Mouse (Mus musculus) adrenal gland, postnatal 14 days (tissue): Measurements from ENCODE around the gene C1qtnf1. TPM values are rescaled to one million over a fixed set of nuclear protein-coding genes. Genes with fewer than 3 reads are reported as not detected.

Source experiments
- DNase-seq: peaks from one replicate; pipeline ENCODE4 v3.0.0; 2021; ENCODE audit warnings: mixed read lengths
- total RNA-seq: library from RNA; stranded (reverse); gene quantifications from 2 replicates; pipeline ENCODE4 v1.2.3, GENCODE M21; 2021

C1qtnf1 gene
- total RNA-seq, 1 experiment from 2014 or later = 23.7 TPM

DNA sequence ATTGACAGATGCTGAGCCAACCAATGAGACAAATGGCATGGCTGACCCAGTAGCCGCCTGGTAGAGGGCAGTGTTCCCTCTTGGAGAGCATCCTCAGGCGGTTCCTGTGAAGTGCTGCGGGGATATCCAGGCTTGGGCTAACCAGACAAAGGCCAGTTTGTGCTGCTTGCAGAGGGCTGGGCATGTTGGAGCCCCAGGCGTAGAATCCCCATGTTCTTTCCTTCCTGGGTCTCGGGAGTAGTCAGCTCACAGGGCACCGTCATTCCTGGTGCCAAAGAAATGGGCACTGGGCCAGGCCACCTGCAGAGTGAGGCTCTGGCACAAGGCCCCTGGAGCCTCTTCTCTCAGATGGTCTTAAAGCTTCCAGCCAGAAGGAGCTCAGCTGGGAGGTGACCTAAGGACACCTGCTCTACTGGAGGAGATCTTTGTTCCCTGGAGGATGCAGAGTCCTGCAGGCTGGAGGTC, 8.5 kb downstream of the C1qtnf1 start:
- peak; percentile 46 for DNase-seq

DNA sequence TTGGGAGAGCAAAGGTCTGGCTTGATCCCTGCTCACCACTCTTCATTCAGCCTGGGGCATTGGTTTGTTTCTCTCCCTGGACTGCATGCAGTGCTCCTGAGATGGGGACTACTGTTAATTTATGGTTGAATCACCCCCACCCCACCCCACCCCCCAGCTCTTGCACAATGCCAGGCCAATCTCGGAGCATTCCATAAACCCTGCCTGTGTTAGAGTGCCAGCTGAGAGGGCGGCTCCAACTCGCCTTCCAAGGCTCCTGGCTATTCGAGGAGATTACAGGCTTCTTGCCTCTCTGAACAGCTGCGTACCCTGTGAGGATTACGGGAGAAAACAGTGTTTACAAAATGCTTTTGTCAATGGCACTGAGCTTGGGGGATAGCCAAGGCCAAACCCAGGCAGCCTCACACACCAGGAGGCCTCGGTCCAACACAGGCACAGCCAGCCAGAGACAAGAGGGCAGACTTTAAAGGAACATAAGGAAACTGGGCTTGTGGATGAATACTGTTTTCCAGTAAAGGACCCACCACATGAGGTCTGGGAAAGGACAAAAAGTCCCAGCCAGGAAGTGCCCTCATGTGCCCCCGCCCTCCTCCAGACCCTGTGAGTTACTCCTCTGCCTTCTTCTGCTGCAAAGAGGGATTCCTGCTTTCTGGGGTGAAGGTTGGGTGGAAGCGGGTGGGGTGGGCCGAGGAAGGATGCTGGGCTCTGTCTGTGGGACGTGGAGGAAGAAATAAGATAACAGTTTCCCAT, 10.8 kb downstream of the C1qtnf1 start:
- peak; percentile 67 for DNase-seq

DNA sequence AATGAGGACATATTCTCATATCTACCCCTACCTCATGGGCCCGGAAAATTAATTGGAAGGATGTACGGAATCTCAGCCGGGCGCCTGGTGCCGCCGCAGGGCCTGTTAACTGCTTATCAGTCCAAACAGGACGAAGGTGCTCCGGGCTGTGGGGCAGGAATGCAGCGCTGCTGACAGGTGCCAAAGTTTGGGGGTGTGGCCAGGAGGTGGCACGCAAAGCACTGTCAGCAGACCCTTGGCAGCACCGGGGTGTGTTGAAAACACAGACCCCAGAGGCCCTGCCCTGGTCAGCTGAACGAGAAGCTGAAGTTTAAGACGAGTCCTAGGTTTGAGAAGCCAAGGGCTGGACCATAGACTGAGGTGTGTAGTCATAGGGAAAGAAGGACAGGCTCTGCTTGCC, 14.7 kb downstream of the C1qtnf1 start:
- no peak for DNase-seq

DNA sequence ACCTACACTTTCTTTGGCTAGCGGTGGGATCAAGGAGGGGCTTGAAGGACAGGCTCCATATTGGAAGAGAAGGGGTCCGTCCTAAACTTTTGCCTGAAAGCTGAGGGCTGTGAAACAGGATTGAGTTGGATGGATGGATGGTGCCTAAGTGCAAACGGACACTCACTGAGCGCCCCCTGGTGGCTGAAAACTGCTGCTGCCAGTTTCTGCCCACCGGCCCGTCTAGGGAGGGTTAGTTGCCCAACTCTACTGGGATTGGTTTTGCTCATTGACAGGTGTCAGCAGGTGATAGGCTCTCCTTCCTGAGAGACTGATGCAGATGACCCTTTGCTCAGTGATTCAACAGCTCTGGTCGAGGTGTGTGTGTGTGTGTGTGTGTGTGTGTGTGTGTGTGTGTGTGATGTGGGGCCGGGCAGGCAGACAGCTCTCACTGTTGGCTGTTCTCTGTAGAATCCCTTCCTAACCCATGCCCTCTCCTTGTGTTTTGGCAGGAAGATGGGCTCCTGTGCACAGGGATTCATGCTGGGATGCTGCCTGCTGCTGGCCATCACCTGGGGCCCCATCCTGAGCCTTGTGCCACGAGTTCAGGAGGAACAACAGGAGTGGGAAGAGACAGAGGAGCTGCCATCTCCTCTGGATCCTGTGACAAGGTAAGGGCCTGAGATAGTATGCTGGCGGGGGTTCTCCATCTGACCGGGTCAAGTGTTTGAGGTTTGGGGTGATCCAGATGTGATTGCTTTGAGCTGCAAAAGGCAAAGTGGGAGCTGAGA, 15.4 kb downstream of the C1qtnf1 start:
- peak; percentile 92 for DNase-seq

DNA sequence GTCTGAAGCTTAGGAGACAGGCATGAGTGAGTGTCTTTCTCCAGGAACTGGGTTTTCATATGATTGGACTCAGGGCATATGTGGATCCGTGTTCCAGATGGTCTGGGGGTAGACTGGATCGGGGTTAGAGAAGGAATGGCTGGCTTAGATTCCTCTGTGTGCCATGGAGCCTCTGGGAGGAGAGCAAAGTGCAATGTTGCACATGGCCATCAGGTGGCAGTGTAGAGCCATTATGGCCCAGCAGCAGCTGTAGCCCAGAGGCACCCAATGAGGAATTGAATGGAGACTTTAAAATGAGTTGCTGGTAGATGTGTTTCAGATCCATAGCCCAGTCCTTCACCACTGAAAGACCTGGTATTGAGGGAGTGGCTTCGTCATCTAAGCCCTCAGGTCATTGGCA, 17.8 kb downstream of the C1qtnf1 start:
- peak; percentile 79 for DNase-seq

DNA sequence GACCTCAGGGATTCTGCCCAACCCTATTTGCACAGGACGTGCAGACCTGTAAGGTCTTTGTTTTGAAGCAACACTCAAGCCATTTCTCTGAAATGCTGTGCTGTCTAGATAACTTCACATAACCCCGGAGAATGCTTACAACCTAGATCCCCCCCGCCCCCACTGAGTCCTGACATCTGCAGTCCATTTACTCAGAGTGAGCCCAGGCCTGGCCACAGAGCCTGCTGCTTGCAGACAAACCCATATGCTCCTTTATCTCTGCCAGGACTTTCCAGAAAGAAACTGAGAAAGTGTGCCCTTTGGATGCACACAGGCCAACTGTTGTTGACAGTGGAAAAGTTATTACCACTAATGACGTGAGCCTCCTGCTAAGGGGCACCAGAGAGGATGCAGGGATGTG, 19.3 kb downstream of the C1qtnf1 start:
- DNase-seq = no peak

DNA sequence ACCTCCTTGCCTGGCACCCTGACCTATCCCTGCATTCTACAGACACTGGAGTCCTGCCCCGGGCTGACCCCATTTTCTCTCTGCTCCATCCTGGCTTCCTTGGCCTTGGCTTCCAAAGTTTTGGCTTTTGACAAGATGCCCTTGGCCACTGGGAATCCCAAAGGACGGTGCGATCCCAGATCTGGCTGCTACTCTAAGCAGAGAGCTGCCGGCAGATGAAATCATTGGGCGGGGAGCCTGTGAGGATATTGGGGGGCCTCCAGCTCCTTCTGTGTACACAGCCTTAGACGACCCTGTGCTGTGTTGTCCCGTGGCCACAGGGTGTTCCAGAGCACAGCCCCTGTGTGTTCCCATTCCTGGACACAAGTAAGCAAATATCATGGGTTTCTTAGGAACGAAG, 20.4 kb downstream of the C1qtnf1 start:
- peak; percentile 27 for DNase-seq

DNA sequence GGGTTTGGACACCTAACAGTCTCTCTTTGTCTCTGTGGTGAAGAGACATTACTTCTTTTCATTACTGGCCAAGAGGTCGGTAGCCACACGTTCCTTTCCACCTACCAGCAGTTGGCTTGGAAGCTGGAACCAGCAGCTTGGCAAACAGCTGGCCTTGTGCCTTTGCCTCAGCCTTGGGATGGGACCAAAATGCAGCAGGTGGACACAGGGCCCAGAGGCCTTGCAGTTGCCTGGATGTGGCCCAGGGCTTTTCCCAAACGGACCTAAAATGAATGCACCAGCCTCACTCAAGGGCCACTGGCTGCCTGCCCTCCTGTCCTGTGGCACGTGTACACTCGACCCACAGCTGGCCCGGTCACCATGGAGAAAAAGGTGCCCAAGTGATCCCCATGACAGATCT, 23.2 kb downstream of the C1qtnf1 start:
- peak; percentile 75 for DNase-seq

DNA sequence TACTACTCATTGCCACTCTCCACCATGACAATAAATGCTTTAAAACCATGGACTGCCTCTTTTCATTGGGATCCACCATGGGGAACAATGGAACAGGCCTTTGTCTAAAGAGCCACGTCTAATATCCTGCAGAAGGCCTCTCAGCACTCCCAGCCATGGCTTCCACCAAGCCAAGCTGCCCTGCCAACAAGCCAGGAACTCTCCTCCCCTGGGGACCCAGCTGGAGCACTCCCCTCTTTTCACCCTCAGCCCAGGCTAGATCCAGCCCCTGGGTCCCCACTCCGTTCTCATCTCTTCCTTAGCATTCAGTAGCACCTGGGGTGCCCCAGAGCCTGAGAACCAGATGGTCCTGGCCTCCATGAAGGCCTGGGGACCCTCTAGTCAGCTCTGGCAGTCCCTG, 25.0 kb downstream of the C1qtnf1 start:
- peak; percentile 59 for DNase-seq

DNA sequence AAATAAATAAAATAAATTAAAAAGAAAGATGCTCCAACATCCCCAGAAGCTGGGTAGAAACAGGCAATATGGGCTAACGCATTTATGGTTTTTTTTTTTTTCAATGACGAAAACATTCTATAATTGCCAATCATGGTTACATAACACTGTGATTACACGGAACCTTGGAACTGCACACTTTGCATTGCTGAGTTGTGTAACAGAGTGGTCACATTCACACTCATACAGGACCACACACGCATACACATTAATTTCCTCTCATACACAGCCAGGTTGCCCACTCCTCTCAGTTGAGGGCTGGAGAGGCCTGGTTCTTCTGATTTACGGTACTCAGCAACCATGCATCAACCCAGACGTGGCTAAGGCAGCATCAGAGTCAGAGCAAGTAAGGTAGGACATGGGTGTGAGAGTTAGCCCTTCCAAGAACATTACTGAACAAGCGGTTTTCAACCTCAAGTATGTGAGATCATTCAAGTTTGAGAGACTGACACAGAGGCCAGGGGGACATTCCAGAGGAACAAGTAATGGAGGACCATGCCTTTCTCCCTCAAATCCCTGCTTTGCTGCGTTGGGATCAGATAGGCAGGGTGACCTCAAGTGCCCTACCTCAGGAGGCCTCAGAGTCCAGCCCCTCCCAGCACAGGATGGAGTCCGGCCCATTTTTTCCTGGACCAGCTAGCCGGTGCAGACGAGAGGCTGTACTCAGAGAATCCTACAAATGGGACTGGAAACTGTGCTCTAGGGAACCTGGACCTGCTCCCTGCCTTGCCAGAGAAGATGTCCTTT, 26.1 kb downstream of the C1qtnf1 start:
- no peak for DNase-seq

DNA sequence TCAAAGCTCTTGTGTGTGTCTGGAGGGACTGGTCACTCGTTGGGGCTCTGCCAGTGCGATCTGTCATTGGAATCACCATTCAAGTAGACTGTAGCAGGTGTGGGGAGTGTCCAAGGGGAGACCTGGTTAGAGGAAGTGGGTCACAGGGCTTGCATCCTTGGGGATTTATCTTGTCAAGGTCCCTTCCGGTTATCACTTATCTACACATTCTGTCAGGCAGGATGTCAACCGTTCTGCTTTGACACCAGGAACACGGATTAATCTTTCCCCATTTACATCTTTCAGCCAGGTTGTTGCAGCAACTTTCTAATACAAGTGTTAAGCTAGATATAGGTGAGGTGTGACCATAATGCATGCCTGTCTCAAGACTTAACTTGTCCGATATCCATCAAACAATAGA, 27.8 kb downstream of the C1qtnf1 start:
- no peak for DNase-seq

DNA sequence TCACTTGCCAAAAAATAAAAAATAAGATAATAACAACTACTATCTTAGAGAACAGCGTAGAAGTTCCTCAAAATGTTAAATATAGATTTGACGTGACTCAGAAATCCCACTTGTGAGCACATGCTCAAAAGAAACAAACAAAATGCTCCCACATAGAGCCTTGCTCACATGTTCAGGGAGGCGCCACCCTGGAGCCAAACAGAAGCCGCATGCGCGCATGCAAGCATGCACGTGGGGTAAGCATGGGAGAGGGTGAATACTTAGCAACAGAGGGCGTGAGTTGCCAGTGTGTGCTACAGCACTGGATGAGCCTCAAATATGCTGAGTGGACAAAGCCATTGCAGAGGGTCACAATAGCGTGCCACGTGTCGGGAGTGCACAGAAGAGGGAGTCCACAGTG, 28.9 kb downstream of the C1qtnf1 start:
- no peak for DNase-seq

DNA sequence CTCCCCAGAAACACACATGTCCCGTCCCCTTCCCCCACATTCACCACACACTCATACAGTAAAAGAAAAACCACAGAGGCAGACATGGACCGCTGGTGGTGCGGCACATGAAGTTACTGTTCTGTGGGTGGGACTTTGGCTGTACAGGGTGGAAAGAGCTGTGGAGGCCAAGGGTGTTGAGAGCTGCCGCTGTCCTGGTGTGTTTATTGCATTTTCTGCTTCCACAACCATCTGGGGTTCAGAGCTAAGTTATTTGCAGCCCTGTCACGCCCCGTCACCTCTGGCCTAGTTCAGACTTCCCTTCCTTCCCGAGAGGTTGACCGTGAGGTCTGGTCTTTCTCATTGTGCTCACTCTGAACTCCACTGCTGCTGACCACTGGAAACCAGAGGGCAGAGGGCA, 31.0 kb downstream of the C1qtnf1 start:
- DNase-seq = peak; percentile 65

DNA sequence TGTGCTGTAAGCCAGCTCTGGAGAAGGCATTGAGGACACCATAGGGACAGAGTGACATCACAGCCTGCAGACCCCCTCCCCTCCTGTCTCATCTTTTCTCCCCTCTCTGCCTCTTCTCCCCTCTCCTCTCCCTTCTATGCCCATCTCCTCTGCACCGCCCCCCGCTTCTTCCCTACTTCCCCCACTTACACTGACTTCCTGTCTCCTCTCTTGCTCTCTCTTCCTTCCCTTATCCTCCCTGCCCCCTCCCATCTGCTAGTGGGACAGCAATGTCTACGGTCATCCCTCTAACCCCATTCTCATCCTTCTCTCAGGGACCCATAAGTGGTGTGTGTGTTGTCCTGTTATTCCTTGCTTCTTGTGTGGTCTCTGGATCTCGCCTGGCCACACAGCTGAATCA, 31.5 kb downstream of the C1qtnf1 start:
- no peak for DNase-seq

DNA sequence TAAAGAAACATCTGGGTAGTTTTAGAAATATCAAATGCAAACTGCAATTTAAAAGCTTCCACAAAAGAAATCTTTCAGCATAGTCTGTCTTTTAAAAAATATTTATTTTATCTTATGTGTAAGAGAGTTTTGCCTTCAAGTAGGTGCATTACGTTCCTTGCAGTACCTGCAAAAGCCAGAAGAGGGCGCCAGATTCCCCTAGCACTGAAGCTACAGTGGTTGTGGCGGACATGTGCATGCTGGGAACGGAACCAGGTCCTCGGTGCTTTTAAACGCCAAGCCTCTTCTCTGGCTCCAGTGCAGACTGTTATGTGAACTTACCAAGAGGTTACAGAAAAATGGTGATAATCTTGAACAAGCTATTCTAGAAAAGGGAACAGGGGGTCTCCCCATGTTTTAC, 32.3 kb downstream of the C1qtnf1 start:
- no peak for DNase-seq

DNA sequence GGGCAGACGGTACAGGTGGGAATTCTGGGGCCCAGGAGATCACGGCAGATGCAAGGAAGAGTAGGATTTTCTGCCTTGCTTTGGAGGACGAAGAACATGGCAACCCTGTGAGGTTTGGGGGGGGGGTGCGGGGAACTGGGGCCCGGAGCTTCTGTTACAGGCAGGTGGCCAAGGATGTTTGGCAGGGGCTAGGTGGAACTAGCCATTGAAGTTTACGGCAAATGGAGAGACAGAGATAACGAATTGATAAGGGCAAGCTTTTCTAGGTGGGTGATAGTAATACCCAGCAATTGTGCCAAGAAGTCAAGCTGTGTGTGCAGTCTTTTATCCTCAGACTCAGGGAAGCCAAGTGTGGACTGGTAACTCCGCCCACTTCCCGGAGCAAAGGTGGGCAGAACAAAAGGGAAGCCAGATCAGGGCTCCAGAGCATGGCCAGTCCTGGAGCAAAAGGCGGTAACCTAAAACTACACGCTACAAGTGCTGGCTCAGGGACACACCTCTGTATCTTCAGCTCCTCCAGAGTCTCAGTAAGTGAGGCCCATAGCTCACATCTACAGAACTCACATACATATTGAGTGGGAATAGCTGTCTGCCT, 39.5 kb downstream of the C1qtnf1 start:
- DNase-seq = no peak

DNA sequence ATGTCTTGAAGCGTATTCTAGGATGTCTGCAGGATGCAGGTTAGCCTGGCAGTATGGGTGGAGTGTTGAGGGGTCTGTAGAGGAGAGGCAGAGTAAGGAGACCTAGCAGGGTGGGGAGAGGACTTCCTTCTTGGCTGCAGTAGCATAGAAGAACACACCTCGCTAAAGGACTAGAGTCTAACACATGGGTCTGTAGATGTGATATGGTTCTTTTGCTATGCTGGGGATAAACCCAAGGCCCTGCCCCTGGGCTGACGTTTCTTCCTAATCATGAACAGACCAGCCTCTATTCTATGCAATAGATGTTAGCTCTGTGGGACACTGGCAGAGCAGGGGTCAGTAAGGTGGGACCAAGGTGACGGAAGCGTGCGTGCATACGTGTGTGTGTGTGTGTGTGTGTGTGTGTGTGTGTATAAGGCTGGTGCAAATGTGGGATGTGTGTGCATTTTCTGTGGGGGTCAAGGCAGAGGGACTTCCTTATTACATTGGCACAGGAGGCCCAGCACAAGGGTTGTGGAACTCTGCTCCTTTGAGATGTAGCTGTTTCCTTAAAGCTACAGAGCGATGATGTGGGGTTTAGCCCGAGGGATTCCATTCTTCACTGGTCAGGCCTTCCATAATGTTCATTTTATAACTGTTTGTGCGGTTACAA, 41.6 kb downstream of the C1qtnf1 start:
- DNase-seq = no peak

DNA sequence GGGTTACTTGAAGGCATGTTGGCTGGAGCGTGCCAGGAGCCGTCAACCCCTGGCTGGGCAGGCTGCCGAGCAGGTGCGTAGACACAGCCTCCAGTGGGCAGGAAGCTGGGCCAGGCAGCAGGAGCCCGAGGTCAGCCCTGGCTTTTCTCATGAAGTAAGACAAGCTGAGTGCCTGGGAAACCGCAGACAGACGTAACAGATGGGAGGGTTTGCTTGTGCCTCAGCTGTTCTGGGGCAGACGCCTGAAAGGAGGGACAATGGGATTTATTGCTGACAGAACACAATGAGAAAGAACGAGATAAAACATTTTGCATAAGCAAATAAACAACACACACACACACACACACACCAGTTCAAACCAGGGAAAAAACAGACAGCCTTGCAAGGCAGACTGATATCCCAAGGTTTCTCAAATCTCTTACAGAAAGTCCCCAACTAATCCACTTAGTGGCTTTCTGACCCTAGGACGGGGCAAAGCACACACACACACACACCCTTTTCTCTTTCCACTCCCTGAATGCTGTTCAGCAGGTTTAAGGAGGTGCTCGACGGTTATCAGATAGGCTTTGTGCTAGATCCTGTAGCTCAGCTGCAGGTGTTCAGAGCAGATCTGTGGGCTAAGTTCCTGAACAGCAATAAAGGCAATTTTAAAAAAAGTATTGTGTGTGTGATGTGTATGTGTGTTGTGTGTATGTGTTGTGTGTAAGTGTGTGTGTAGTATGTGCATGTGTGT, 42.4 kb downstream of the C1qtnf1 start:
- no peak for DNase-seq

DNA sequence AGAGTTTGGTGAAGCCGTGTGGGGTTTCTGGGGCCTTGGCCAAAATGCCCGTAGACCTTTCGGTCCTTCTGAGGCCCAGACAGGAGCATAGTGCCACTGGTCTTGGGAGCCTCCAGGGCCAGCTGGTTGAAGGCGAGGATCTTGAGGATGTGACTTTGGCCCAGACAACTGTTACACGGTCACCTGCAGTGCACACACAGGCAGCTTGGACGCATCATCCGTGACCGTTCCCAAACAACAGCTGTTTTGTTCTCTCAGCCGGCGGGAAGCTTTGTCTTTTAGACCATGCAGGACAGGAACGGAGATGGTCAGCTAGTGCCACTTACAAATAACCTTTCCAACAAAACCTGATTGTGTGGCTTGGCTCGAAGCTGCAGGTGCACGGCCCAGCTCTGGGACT, 43.7 kb downstream of the C1qtnf1 start:
- no peak for DNase-seq

DNA sequence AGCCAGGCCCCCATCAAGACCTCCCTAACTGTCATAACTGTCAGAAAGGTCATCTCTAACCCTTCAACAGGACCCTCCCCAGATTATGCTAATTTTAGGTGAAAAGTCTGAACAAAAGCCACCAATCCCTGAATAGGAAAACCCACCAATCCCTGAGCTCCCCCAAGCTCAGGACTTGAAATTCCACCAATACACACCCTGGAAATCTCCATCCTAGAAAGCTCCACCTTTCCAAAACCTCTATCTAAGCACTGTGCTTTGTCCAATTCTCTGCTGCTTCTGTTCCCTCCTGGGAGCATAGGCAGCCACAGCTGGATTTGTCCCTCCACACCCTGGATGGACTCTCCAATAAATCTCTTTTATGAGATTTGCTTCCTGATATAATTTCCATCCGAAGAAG, 45.2 kb downstream of the C1qtnf1 start:
- DNase-seq = no peak

DNA sequence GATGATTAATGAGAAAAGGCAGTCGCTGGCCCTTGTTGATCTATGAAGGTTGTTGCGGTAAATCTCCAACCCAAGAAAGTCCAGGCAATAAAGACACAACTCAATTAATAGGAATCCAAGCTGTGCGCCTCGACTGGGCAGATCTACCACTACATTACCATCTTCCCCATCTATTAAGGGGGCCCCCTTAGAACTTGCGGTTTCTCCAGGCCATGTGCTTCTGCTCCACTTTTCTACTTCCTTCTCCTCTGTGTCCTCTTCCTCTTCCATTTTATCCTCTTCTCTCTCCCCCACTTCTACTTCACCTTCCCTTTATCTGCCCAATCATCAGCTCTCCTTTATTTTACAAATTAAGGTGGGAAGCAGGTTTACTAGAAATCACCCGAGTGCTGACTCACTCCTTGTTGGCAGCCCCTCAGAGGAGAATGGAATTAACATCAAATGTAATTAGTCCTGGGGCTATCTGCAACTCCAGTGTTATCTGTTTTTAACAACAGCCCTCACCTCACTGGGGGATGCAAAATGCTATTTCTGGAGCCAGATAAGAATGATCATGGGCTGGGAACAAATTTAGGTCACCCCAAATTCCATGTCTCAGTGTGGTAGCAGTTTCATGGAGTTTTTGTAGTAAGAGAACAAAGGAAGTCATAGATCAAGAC, 46.0 kb downstream of the C1qtnf1 start:
- no peak for DNase-seq
